Mouse (Mus musculus) heart, adult 8-10 months (tissue): ENCODE measurements around the gene Mrpl58. TPM values are rescaled to one million over a fixed set of nuclear protein-coding genes. Genes with fewer than 3 reads are reported as not detected.

Experiments used
- DNase-seq: peaks from one replicate; pipeline ENCODE4 v3.0.0; 2022; ENCODE audit warnings: low spot score
- microRNA-seq: library from miRNA; unstranded; fragments of <30 nt; microRNA quantifications from one replicate; pipeline ENCODE4 v1.2.0, GENCODE M21; 2022
- total RNA-seq, 4 experiments: library from RNA; stranded (reverse); gene quantifications; 2 replicates each; pipeline ENCODE4 v1.2.4; 2022

Gene Mrpl58
- total RNA-seq, 4 experiments from 2014 or later: 139 to 160 (median 146) TPM

DNA sequence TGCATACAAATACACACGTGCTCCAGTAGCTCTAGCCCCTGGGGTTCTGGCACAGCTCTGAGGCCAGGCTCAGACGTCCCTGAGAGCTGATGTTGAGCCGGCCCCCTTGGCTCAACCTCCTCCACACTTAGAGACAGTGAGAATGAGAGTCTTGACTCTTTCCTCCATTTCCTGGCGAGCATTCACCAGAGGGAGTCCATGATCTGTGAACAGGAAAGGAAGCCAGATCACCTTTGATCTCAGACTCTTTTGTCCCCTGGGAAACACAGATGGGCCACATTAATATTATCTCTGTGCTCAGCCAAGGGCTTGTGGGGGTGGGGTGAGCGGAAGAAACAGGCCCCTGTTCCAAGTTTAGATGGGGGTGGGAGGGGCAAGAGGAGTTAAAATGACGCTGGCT is 53.9 kb downstream of the Mrpl58 start:
- DNase-seq: no peak

- DNase-seq: no peak
Measured at GRCm38 (mm10) chr11:115460976-115461375, 57.4 kb downstream of the Mrpl58 start.

DNA sequence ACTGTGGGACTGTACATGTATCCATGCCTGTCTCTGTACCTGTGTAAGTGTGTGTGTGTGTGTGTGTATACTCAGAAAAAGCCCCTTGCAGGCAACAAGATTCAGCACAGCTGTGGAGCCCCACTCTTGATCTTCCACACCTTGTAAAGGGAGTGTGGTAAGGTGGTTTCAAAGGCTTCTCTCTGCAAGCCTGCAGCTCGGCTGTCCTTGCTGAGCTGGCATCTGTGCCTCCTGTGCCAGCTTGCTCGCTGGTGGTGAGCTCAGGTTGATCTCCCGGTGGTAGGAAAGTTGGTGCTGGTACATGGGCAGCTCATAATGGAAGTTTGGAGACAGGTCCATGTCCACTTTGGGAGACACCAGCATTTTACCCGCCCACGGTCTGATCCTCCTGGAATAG is 58.3 kb downstream of the Mrpl58 start:
- no peak for DNase-seq

Small RNAs within 50 kb of the gene (microRNA-seq; reads per million reads assigned to microRNA genes)
- gene Mir3968: not detected

Other genes with a start within 250 kb of the Mrpl58 start
- 1 to 10 TPM; 7.3 to 8.5 (median 8.5) TPM for gene Slc9a3r1, start 240.4 kb upstream of the Mrpl58 start, total RNA-seq
- gene Tmem104, start 216.3 kb upstream of the Mrpl58 start, total RNA-seq: 10 to 100 TPM in 1 of 4 experiments, 1 to 10 TPM in 3; 8.7 to 10.9 (median 9.1) TPM
- gene Nat9, start 215.9 kb upstream of the Mrpl58 start, total RNA-seq: 10 to 100 TPM; 25.0 to 34.9 (median 25.9) TPM
- under 1 TPM; 0.09 to 0.65 (median 0.23) TPM for gene Grin2c, start 136.5 kb upstream of the Mrpl58 start, total RNA-seq
- 1 to 10 TPM; 9.1 to 10.0 (median 9.6) TPM for gene Fdxr, start 126.7 kb upstream of the Mrpl58 start, total RNA-seq
- 1 to 10 TPM; 2.0 to 3.5 (median 2.3) TPM for gene Fads6, start 106.1 kb upstream of the Mrpl58 start, total RNA-seq
- not detected for gene Otop2, start 96.6 kb upstream of the Mrpl58 start, total RNA-seq
- gene Ush1g, start 81.7 kb upstream of the Mrpl58 start, total RNA-seq: under 1 TPM; 0.09 to 0.28 (median 0.25) TPM
- gene Otop3, start 69.0 kb upstream of the Mrpl58 start, total RNA-seq: not detected
- gene Hid1, start 36.0 kb upstream of the Mrpl58 start, total RNA-seq: 1 to 10 TPM; 3.4 to 4.3 (median 4.1) TPM
- 1 to 10 TPM; 4.1 to 5.3 (median 4.8) TPM for gene Cdr2l, start 21.8 kb upstream of the Mrpl58 start, total RNA-seq
- 1,000 to 10,000 TPM; 2,233 to 2,384 (median 2,275) TPM for gene Atp5h, start 16.2 kb downstream of the Mrpl58 start, total RNA-seq
- gene Kctd2, start 16.4 kb downstream of the Mrpl58 start, total RNA-seq: 10 to 100 TPM; 29.3 to 34.0 (median 29.7) TPM
- gene Trim80, start 36.8 kb downstream of the Mrpl58 start, total RNA-seq: under 1 TPM in 1 of 4 experiments, not detected in 3; 0.16 TPM
- gene Slc16a5, start 58.7 kb downstream of the Mrpl58 start, total RNA-seq: not detected
- 1 to 10 TPM; 1.2 to 2.2 (median 1.9) TPM for gene Armc7, start 71.9 kb downstream of the Mrpl58 start, total RNA-seq
- gene Nt5c, start 88.1 kb downstream of the Mrpl58 start, total RNA-seq: 10 to 100 TPM in 2 of 4 experiments, 1 to 10 TPM in 2; 8.7 to 14.9 (median 10.1) TPM
- 100 to 1,000 TPM; 114 to 126 (median 121) TPM for gene Jpt1, start 110.6 kb downstream of the Mrpl58 start, total RNA-seq
- 100 to 1,000 TPM; 166 to 179 (median 176) TPM for gene Sumo2, start 132.5 kb downstream of the Mrpl58 start, total RNA-seq
- gene Nup85, start 160.7 kb downstream of the Mrpl58 start, total RNA-seq: 10 to 100 TPM; 15.7 to 24.4 (median 19.2) TPM
- gene Mrps7, start 200.2 kb downstream of the Mrpl58 start, total RNA-seq: 100 to 1,000 TPM in 1 of 4 experiments, 10 to 100 TPM in 3; 80.5 to 101 (median 85.0) TPM
- 10 to 100 TPM; 13.0 to 19.0 (median 15.8) TPM for gene Gga3, start 200.3 kb downstream of the Mrpl58 start, total RNA-seq
- gene Mif4gd, start 209.2 kb downstream of the Mrpl58 start, total RNA-seq: 10 to 100 TPM; 40.8 to 52.0 (median 45.0) TPM
- 10 to 100 TPM; 31.4 to 40.9 (median 34.9) TPM for gene Slc25a19, start 224.5 kb downstream of the Mrpl58 start, total RNA-seq